Mouse (Mus musculus) hematopoietic stem cell, adult 5-6 weeks (primary cell): Measurements from ENCODE around the gene Gpam. TPM values are rescaled to one million over a fixed set of nuclear protein-coding genes. Genes with fewer than 3 reads are reported as not detected.

Experiments used
- ATAC-seq, 2 experiments: fragments of 125-278 bp in 1 of 2; replicated peaks in 1 of 2; 2 replicates each; pipeline ENCODE4 v1.8.0; 2016 to 2017; ENCODE audit warnings: inconsistent platforms in 2 of 2, mild to moderate bottlenecking in 2 of 2, moderate number of reproducible peaks in 2 of 2, low read depth in 1 of 2, moderate TSS enrichment in 1 of 2; ENCODE audit not compliant: low FRiP score in 2 of 2, poor library complexity in 2 of 2, severe bottlenecking in 2 of 2, insufficient read depth in 1 of 2, low TSS enrichment in 1 of 2
- total RNA-seq: library from RNA; stranded (forward); fragments of 172-1452, 232-1000 nt; gene quantifications from 2 replicates; pipeline ENCODE4 v1.2.3, GENCODE M21; 2017

Gene Gpam
- total RNA-seq, 1 experiment from 2014 or later: 19.3 TPM

- no peak for ATAC-seq
These were observed 108.2 kb downstream of the Gpam start for GRCm38 (mm10) chr19:55018872-55019271.

Other genes with a start within 250 kb of the Gpam start
- not detected in 2 replicates for gene Tectb, start 53.5 kb upstream of the Gpam start, total RNA-seq
- gene Gucy2g, start 114.0 kb upstream of the Gpam start, total RNA-seq: not detected in 2 replicates
- gene Acsl5, start 124.7 kb upstream of the Gpam start, total RNA-seq: 92.1 and 157 TPM in 2 replicates
- 35.0 and 56.3 TPM in 2 replicates for gene Zdhhc6, start 188.8 kb upstream of the Gpam start, total RNA-seq
- gene Vti1a, start 189.1 kb upstream of the Gpam start, total RNA-seq: 31.8 and 44.3 TPM in 2 replicates